Mouse (Mus musculus): ENCODE results near the gene Oscp1.
"Not testable (repeated sequence)": the region's sequence is repeated elsewhere in the genome, so short reads cannot be mapped to it uniquely, and the experiment has no call there.

The Oscp1 gene

GRCm38 (mm10) chr4:126083021-126083420 lies 24.7 kb downstream of the Oscp1 start:
- no peak for DNase-seq (ENCODE audit: low read depth, low spot score)

- DNase-seq (ENCODE audit: low read depth, low spot score) = no peak
These were observed 26.0 kb downstream of the Oscp1 start for GRCm38 (mm10) chr4:126084382-126084781.

DNA sequence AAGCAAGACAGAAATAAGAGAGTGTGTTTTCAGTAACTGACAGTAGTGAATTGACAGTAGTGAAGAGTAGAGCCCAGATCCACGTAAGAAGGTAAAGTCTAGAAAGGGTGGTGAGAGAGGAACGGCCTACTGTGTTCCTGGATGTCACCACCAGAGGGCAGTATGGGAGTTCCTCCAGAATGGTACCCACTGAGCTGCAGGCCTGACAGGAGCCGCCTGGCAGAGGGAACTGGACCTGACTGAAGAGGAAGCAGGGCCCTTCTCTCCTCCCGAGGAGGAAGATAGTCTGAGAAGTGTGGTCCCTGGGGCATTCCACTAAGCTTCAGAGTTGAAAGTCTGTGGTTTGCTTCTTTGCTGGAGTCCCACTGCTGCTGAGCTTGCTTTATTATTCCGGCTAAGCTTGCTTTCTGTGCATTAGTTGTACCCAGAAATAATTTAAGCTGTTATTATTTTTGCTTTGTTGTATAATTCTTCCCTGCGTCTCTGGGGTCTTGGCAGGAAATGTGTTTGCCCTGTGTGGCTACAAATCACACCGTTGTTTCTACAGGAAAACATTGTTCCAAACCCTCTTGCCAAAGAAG lies 27.7 kb downstream of the Oscp1 start:
- DNase-seq (ENCODE audit: low read depth, low spot score) = peak; percentile 90

- DNase-seq (ENCODE audit: low read depth, low spot score) = no peak
These were observed 31.9 kb downstream of the Oscp1 start for GRCm38 (mm10) chr4:126090101-126090847.

DNA sequence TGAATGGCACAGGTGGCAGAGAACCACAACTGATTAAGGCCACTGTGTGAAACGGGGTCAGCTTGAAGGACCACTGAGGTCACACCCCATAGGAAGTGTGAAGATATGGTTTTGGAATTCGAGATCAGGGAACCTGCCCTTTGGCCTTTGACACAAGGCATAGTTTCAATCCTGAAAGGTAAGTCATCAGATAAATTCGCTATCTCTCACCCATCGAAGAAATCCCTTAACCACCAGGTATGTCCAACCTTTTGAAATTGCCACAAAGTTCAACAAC lies 32.4 kb downstream of the Oscp1 start:
- DNase-seq (ENCODE audit: low read depth, low spot score) = no peak

GRCm38 (mm10) chr4:126091873-126092272 lies 33.5 kb downstream of the Oscp1 start:
- no peak for DNase-seq (ENCODE audit: low read depth, low spot score)

DNA sequence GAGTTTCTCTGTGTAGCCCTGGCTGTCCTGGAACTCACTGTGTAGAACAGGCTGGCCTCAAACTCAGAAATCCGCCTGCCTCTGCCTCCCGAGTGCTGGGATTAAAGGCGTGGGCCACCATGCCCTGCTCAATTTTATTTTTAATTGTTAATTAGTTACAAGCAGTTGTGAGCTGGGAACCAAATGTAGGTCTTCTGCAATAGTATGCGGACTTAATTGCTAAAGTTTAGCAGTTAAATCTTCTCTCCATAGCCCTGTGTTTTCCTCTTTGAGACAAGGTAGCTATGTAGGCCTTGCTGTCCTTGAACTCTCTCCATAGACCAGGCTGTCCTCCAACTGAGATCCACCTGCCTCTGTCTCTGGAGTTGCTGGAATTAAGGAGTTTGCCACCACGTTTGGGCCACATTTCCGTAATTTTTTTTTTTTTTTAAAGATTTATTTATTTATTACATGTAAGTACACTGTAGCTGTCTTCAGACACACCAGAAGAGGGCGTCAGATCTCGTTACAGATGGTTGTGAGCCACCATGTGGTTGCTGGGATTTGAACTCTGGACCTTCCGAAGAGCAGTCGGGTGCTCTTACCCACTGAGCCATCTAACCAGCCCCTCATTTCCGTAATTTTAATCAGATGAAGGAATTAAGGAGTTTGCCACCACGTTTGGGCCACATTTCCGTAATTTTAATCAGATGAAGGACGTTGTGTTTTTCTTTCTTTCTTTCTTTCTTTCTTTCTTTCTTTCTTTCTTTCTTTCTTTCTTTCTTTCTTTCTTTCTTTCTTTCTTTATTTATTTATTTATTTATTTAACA lies 37.5 kb downstream of the Oscp1 start:
- not testable (repeated sequence) for DNase-seq (ENCODE audit: low read depth, low spot score)

DNA sequence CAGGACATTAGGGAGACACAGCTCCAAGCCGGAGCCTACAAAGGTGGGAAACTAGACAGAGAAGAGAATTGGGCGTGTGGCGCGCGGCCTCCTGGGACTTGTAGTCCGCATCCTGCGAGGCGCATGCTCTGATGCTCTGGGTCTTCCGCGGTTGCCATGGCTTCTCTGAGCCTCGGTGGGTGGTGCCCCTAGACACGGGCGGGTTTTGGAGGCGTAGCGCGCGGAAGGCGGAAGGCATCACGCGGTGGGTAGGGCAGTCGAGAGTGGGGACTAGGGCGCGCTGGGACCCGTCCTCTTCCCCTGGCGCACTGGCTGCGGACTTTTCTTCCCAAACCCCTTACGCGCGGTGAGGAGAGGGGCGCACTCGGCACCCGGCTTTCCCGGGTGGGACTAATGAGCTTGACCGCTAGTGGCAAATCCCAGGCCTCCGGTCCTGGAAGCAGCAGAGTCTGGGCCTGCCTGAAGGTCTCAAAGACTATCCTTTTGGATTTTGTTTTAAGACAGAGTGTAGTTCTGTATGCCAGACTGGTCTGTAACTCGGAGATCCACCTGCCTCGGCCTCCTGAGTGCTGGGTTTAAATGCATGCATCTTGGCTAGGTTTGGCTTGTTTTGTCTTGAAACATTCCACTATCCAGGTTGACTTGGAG lies 38.2 kb downstream of the Oscp1 start, which contains the start of gene Lsm10:
Gene Lsm10 (plus strand): TSS at position 160 of the 648 bp plus-strand sequence.
- DNase-seq (ENCODE audit: low read depth, low spot score) = peak; percentile 92

- DNase-seq (ENCODE audit: low read depth, low spot score) = no peak
These were observed 39.4 kb downstream of the Oscp1 start for GRCm38 (mm10) chr4:126097711-126098253.

- DNase-seq (ENCODE audit: low read depth, low spot score) = no peak
These were observed 41.0 kb downstream of the Oscp1 start for GRCm38 (mm10) chr4:126099365-126099764.

GRCm38 (mm10) chr4:126100764-126101163 lies 42.4 kb downstream of the Oscp1 start:
- no peak for DNase-seq (ENCODE audit: low read depth, low spot score)

DNA sequence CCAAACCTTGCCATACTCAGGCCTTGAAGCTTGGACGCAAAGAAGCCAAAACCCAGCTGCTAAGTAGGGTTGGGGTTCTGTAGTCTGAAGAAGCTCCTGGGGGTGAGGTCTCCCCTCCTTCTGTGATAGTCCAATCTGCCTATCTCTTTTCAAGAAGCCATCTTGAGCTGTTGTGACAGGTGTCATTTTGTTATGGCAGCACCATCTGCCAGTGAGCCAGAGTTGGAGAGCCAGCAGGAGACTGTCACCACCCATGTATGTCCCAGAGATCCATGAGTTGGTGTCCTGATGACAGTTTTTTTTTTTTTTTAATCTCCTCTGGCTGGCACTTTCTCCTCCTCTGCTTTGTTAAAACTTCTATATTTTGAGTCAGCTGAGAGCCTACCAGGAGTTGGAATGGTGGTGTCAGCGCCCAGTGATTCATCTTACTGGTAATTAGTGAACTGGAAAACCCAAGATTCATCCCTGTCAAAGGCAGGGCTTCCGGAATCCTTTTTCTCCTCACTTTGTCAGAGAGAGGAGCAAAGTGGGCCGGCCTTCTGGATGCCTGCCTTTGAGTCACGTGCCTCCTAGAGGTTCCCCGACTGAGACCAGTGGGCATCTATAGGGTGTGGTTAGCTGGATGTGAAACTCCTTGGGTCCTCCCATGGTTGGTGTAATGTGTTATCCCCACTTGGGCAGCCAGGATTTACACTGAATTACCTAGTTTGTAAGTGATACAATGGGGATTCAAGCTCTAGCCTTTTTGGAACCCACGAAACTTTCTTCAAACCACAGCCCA lies 43.9 kb downstream of the Oscp1 start:
- DNase-seq (ENCODE audit: low read depth, low spot score) = peak; percentile 52

GRCm38 (mm10) chr4:126103057-126103581 lies 44.8 kb downstream of the Oscp1 start:
- peak; percentile 97 for DNase-seq (ENCODE audit: low read depth, low spot score)

GRCm38 (mm10) chr4:126103590-126104068 lies 45.3 kb downstream of the Oscp1 start, which contains the start of gene Stk40:
Gene Stk40 (plus strand): TSS chr4:126103957.
- peak; percentile 99 for DNase-seq (ENCODE audit: low read depth, low spot score)

DNA sequence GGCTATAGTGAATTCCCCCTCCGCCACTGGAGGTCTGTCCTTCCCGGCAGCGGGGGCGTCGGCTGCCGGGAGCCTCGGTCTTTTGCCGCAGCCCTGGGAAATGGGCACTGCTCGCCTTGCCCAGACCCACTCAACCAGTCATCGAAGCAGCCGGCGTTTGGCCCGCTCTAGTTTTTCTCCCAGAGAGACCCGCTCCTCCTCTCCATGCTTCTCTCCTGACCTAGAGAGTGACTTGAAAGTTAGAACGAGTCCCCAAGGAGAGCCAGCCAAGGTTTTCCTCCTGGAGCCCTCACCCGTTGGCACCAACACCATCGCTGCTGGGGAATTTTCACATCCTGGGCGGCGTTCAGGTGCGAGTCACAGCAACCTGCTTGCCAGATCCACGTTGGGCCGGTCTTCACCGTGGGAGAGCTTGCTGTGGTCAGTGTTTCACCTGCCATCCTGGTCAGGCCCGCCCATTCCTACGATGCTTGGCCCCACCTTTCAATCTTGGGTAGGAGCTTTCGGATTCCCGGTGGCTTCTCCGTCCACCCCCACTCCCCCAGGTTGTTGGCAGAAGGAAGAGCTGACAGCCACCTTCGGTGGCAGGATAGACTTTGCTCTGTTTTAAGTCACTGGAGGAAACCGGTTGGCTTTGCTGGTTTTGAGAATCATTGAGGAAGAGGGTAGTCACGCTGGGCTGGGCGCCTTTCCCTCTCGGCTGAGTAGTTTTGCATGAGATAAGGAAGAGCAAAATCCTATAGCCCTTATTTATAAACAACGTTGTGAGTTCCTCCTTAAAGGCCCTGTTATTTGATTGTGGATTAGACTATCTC lies 46.1 kb downstream of the Oscp1 start:
- no peak for DNase-seq (ENCODE audit: low read depth, low spot score)

DNA sequence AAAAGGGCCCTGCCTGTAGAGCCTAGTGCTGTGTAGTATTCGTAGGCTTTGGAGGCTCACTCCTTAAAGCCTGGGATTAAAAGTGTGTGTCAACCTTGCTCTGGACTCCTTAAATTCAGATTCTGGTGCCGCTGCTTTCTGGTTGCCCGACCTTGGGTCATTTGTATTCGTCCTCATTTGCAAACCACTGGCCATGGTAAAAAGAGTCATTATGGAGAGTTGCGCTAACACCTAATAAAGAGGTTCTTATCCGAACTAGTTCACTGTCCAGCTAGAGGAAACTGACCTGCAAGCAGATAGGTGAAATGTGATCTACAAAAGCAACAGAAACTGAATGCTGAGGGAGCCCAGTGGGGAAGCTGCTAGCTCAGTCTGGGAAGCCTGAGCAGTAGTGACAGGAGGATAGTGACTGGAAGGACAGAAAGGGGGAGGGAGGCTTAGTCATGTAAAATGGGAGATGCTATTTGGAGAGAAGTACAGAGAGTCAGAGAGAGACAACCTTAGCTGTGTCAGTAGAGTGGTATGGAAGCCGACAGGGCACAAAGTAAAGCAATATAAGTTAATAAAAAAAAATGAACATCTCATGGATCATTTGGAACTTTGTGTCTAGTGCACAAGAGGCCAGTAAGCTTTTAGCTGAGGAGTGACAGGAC lies 46.9 kb downstream of the Oscp1 start:
- DNase-seq (ENCODE audit: low read depth, low spot score) = no peak

DNA sequence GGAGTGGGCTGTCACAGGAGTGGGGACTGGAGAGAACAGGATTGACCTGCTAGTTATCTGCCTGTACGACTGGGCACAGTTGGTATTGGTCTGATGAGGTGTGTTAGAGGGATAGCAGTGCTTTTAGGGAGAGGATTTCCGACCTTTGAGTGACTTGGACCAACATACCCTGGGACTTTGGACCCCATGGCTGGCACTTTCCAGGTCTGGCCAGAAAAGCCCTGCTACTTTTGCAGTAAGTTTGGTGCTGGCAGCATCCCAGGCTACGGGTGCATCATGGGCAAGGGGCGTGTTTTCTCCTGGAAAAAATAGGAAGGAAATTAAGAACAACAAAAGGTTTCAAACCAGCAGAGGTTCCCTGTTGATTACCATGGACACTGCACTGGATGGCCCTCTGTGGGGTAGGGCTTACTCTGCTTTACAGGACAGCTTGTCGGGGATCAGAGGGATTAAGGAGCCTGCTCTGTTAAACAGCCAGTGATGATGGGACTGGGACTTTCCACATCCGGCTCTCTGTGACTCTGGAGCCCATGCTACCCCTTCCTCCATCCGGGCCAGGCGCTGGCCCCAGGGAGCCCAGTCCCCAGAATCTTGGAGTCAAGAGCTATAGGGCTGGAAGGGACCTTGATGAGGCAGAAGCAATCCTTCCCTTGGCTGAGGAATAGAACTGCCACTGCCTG lies 49.8 kb downstream of the Oscp1 start:
- DNase-seq (ENCODE audit: low read depth, low spot score) = no peak

- DNase-seq (ENCODE audit: low read depth, low spot score) = no peak
These were observed 51.4 kb downstream of the Oscp1 start for GRCm38 (mm10) chr4:126109613-126110373.
